In the genomic region with DNA sequence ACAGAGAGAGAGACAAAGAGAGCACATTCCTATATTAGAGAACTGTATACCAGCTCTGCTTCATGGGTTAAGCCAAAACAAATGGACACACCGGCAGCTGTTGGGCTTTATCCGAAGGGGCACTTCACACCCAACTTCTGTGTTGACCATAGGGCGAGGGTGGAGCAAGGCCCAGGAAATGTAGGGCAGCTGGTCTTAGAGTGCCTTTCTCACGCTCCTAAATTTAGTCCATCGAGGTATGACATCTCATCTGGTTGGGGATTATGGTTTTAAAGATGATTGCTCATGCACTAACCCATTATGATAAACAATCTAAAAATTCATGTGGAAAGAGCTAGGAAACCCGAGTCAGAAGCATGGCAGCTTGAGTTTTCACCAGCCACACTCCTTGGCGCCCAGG, we compare ENCODE assay signal across 14 mouse cellular contexts.
"Had no signal": no experiment of that assay in that cellular context is flagged by ENCODE, and none has a peak within 500 bp of the region (broad histone marks: within the 10 kb centered on the region; RNA-seq: fewer than 3 reads in every experiment).

No protein-coding gene starts in this region.

- H3K27me3 ChIP-seq: liver, embryonic 13.5 days; lung, embryonic 15.5 days; megakaryocyte, embryonic 14.5 days; midbrain, embryonic 12.5 days had no signal

- H3K4me2 ChIP-seq: limb, embryonic 13.5 days; liver, embryonic 13.5 days; lung, embryonic 15.5 days; midbrain, embryonic 12.5 days had no signal

- H3K27ac ChIP-seq: left cerebral cortex, adult 2 months; limb, embryonic 13.5 days; liver, embryonic 13.5 days; lung, embryonic 15.5 days; macrophage; midbrain, embryonic 12.5 days had no signal

- H3K9me3 ChIP-seq: limb, embryonic 13.5 days; liver, embryonic 13.5 days; lung, embryonic 15.5 days; megakaryocyte, embryonic 14.5 days; midbrain, embryonic 12.5 days had no signal

- H3K9ac ChIP-seq: limb, embryonic 13.5 days; liver, embryonic 13.5 days; liver, postnatal 0 days; lung, embryonic 15.5 days; midbrain, embryonic 12.5 days had no signal

- ATAC-seq: inflammation-experienced regulatory T-cells, adult 6 months; intestine, postnatal 0 days; liver, postnatal 0 days had no signal

- H3K4me3 ChIP-seq: left cerebral cortex, adult 2 months; limb, embryonic 13.5 days; liver, embryonic 13.5 days; lung, embryonic 15.5 days; megakaryocyte, embryonic 14.5 days; midbrain, embryonic 12.5 days had no signal

- H3K36me3 ChIP-seq: limb, embryonic 13.5 days; liver, embryonic 13.5 days; lung, embryonic 15.5 days; midbrain, embryonic 12.5 days had no signal

- DNase-seq: kidney, adult 8-10 months; liver, embryonic 13.5 days; liver, postnatal 0 days; lung, postnatal 14 days; thymus, adult 2 months; thymus, postnatal 25 days had no signal
